Mouse (Mus musculus): ENCODE measurements around the gene Gas1.

DNA sequence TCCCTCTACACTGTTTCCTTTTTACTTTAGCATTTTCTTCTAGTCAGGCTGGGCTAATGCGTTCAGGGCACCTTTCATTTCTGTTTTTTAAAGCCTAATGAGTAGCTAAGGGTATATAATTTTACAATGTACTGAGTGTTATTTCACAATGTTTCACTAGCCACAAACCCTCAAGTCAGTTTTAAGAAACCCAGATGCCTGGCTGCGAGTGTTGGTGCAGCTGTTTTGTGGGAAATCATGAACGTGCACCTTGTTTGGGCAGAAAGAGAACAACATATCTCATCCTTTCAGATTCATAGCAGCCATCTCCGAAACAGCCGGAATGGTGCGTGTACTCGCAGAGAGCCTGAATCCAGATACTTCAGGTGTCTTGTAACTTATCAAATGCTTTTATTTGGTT is 36.7 kb upstream of the Gas1 start:
- TF ChIP-seq POLR2A (IDR thresholded peaks at IDR 0.05; ENCODE audit: borderline replicate concordance, control insufficient read depth, low read depth, low read length) (no peak), CTCF (IDR thresholded peaks at IDR 0.05; ENCODE audit: control insufficient read depth, insufficient read depth, low read length) (no peak)

Measured in bone marrow, adult 2 months (tissue).